Mouse (Mus musculus): ENCODE measurements around the gene 4930544D05Rik.

DNA sequence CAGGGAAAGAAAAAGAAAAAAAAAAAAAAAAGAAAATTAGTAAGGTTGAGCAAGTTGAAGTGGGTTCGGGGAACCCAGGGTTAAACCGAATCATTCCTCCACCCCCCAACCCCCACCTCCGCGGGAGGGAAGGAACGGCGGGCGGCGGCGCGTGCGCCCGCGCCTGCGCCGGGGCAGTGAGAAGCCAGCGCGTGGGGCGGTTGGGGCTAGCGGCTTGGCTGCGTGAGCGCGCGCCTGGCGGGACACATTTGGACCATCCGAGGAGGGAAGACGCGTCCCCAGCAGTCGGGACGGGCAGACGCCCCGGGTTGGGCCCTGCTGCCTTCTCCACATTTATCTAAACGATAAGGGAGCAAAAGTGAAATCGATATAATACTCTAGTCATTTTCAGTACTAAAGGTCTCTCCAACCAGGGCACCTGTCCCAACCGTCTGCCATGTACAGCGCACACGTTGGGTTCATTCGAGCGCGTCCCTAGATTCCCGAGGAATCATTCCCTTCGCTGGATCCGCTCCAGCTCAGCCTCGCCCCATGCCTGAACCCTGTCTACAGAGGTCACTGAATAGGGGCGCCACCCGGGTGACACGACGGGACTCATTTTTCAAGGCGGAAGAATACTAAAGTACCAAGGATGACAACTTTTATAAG, 39.4 kb downstream of the 4930544D05Rik start:
- TF ChIP-seq CTCF (conservative IDR thresholded peaks at IDR 0.05; ENCODE audit: low read length), result no peak
- no peak for TF ChIP-seq POU5F1 (IDR thresholded peaks at IDR 0.05; ENCODE audit: borderline replicate concordance, low read length)
- no peak for TF ChIP-seq NANOG (IDR thresholded peaks at IDR 0.05; ENCODE audit: borderline replicate concordance, low read length)

Data from E14TG2a.4 (cell line).